Mouse (Mus musculus): ENCODE data around the gene Ttc25. TPM values are rescaled to one million over a fixed set of nuclear protein-coding genes. Genes with fewer than 3 reads are reported as not detected.
"Not testable (repeated sequence)": the region's sequence is repeated elsewhere in the genome, so short reads cannot be mapped to it uniquely, and the experiment has no call there.

The Ttc25 gene
- polyA plus RNA-seq, 1 experiment from 2014 or later, result 1.9 TPM

- Histone ChIP-seq H3K4me3 (no peak overlapping the region), H3K4me1 (peaks cover 3% of the 10 kb centered on the region), H3K27me3 (ENCODE audit: low read depth, poor library complexity, severe bottlenecking) (no peaks in the 10 kb centered on the region), H3K27ac (replicated peaks) (no peak overlapping the region), H3K36me3 (peaks cover 100% of the 10 kb centered on the region), H3K9me3 (replicated peaks) (no peaks in the 10 kb centered on the region)
- WGBS, result 89% methylated on average over 7 of the region's 7 CpGs
- no peak for DNase-seq (ENCODE audit: low spot score)
These were observed 26.2 kb upstream of the Ttc25 start for GRCm38 (mm10) chr11:100519188-100519587.

GRCm38 (mm10) chr11:100520838-100521237 lies 24.6 kb upstream of the Ttc25 start:
- no peak for DNase-seq (ENCODE audit: low spot score)
- H3K27me3 ChIP-seq (ENCODE audit: low read depth, poor library complexity, severe bottlenecking), result no peaks in the 10 kb centered on the region
- whole genome bisulfite sequencing, result 89% methylated on average over 15 of the region's 15 CpGs
- H3K9me3 ChIP-seq (replicated peaks), result no peaks in the 10 kb centered on the region
- peaks cover 20% of the 10 kb centered on the region for H3K4me1 ChIP-seq
- no peak overlapping the region for H3K4me3 ChIP-seq
- peaks cover 97% of the 10 kb centered on the region for H3K36me3 ChIP-seq
- H3K27ac ChIP-seq (replicated peaks), result no peak overlapping the region

- H3K27ac ChIP-seq (replicated peaks), result no peak overlapping the region
- DNase-seq (ENCODE audit: low spot score), result no peak
- H3K27me3 ChIP-seq (ENCODE audit: low read depth, poor library complexity, severe bottlenecking), result 0 out of 2 replicates have a peak, but pooled peaks cover 7% of the 10 kb centered on the region
- no peaks in the 10 kb centered on the region for H3K9me3 ChIP-seq (replicated peaks)
- peaks cover 40% of the 10 kb centered on the region for H3K4me1 ChIP-seq
- 91% methylated on average over 5 of the region's 5 CpGs for WGBS
- peaks cover 62% of the 10 kb centered on the region for H3K36me3 ChIP-seq
- no peak overlapping the region; the same call in 1 of the 2 replicates for H3K4me3 ChIP-seq
These were observed 21.0 kb upstream of the Ttc25 start for GRCm38 (mm10) chr11:100524358-100524757.

- DNase-seq (ENCODE audit: low spot score), result no peak
- Histone ChIP-seq H3K9me3 (replicated peaks) (no peaks in the 10 kb centered on the region), H3K36me3 (peaks cover 54% of the 10 kb centered on the region), H3K27me3 (ENCODE audit: low read depth, poor library complexity, severe bottlenecking) (0 out of 2 replicates have a peak, but pooled peaks cover 7% of the 10 kb centered on the region), H3K4me1 (peaks cover 40% of the 10 kb centered on the region), H3K27ac (replicated peaks) (peak overlapping the region; percentile 98; the same call in 1 of the 2 replicates), H3K4me3 (peak overlapping the region; percentile 96)
- WGBS, result 68% methylated on average over 11 of the region's 11 CpGs
These were observed 20.3 kb upstream of the Ttc25 start for GRCm38 (mm10) chr11:100524987-100525630.

GRCm38 (mm10) chr11:100526052-100526816 lies 19.2 kb upstream of the Ttc25 start:
- Histone ChIP-seq H3K27ac (replicated peaks) (peak overlapping the region; percentile 98), H3K9me3 (replicated peaks) (no peaks in the 10 kb centered on the region), H3K36me3 (peaks cover 43% of the 10 kb centered on the region), H3K4me1 (peaks cover 40% of the 10 kb centered on the region), H3K27me3 (ENCODE audit: low read depth, poor library complexity, severe bottlenecking) (0 out of 2 replicates have a peak, but pooled peaks cover 7% of the 10 kb centered on the region), H3K4me3 (peak overlapping the region; percentile 96)
- WGBS, result 10% methylated on average over 15 of the region's 15 CpGs
- no peak for DNase-seq (ENCODE audit: low spot score)

- WGBS, result 0% methylated on average over 26 of the region's 26 CpGs
- H3K4me1 ChIP-seq, result peaks cover 40% of the 10 kb centered on the region
- peak; percentile 76 for DNase-seq (ENCODE audit: low spot score)
- peak overlapping the region; percentile 98 for H3K27ac ChIP-seq (replicated peaks)
- H3K27me3 ChIP-seq (ENCODE audit: low read depth, poor library complexity, severe bottlenecking), result peaks cover 11% of the 10 kb centered on the region
- H3K9me3 ChIP-seq (replicated peaks), result no peaks in the 10 kb centered on the region
- peak overlapping the region; percentile 96 for H3K4me3 ChIP-seq
- H3K36me3 ChIP-seq, result peaks cover 35% of the 10 kb centered on the region
These were observed 18.3 kb upstream of the Ttc25 start for GRCm38 (mm10) chr11:100527066-100527457.

GRCm38 (mm10) chr11:100527458-100528374 lies 17.7 kb upstream of the Ttc25 start, which contains the start of gene Acly:
Acly (minus strand) TSS chr11:100528000.
- Histone ChIP-seq H3K4me1 (peaks cover 40% of the 10 kb centered on the region), H3K27me3 (ENCODE audit: low read depth, poor library complexity, severe bottlenecking) (peaks cover 17% of the 10 kb centered on the region), H3K27ac (replicated peaks) (peak within 1 kb of the TSS; percentile 98), H3K36me3 (peaks cover 28% of the 10 kb centered on the region), H3K9me3 (replicated peaks) (no peaks in the 10 kb centered on the region), H3K4me3 (peak within 1 kb of the TSS; percentile 96)
- peak; percentile 100 for DNase-seq (ENCODE audit: low spot score)
- under 1% methylated on average over 54 of the region's 54 CpGs for WGBS

- 20% methylated on average over 19 of the region's 19 CpGs for WGBS
- no peaks in the 10 kb centered on the region for H3K9me3 ChIP-seq (replicated peaks)
- H3K27ac ChIP-seq (replicated peaks), result peak overlapping the region; percentile 98
- peaks cover 22% of the 10 kb centered on the region for H3K27me3 ChIP-seq (ENCODE audit: low read depth, poor library complexity, severe bottlenecking)
- DNase-seq (ENCODE audit: low spot score), result no peak
- peaks cover 20% of the 10 kb centered on the region for H3K36me3 ChIP-seq
- H3K4me3 ChIP-seq, result peak overlapping the region; percentile 96
- peaks cover 41% of the 10 kb centered on the region for H3K4me1 ChIP-seq
These were observed 16.8 kb upstream of the Ttc25 start for GRCm38 (mm10) chr11:100528375-100529165.

GRCm38 (mm10) chr11:100533871-100534270 lies 11.5 kb upstream of the Ttc25 start:
- Histone ChIP-seq H3K4me1 (peaks cover 8% of the 10 kb centered on the region), H3K4me3 (no peak overlapping the region), H3K27ac (replicated peaks) (no peak overlapping the region), H3K36me3 (no peaks in the 10 kb centered on the region), H3K9me3 (replicated peaks) (no peaks in the 10 kb centered on the region), H3K27me3 (ENCODE audit: low read depth, poor library complexity, severe bottlenecking) (peaks cover 41% of the 10 kb centered on the region)
- DNase-seq (ENCODE audit: low spot score), result no peak
- WGBS, result 30% methylated on average over 6 of the region's 6 CpGs

GRCm38 (mm10) chr11:100534411-100534810 lies 11.0 kb upstream of the Ttc25 start:
- 77% methylated on average over 2 of the region's 2 CpGs for WGBS
- not testable (repeated sequence) for H3K36me3 ChIP-seq; H3K9me3 ChIP-seq (replicated peaks); H3K4me1 ChIP-seq; DNase-seq (ENCODE audit: low spot score); H3K27ac ChIP-seq (replicated peaks); H3K4me3 ChIP-seq
- peaks cover 36% of the 10 kb centered on the region for H3K27me3 ChIP-seq (ENCODE audit: low read depth, poor library complexity, severe bottlenecking)

GRCm38 (mm10) chr11:100534821-100535220 lies 10.6 kb upstream of the Ttc25 start:
- DNase-seq (ENCODE audit: low spot score); H3K27ac ChIP-seq (replicated peaks); H3K9me3 ChIP-seq (replicated peaks); H3K4me3 ChIP-seq; H3K36me3 ChIP-seq; H3K4me1 ChIP-seq: not testable (repeated sequence)
- WGBS, result 88% methylated on average over 6 of the region's 6 CpGs
- peaks cover 36% of the 10 kb centered on the region for H3K27me3 ChIP-seq (ENCODE audit: low read depth, poor library complexity, severe bottlenecking)

- no peak for DNase-seq (ENCODE audit: low spot score)
- H3K27me3 ChIP-seq (ENCODE audit: low read depth, poor library complexity, severe bottlenecking), result peaks cover 36% of the 10 kb centered on the region
These were observed 9.4 kb upstream of the Ttc25 start for GRCm38 (mm10) chr11:100535996-100536395.

More at GRCm38 (mm10) chr11:100535996-100536395, 9.4 kb upstream of the Ttc25 start:
- Histone ChIP-seq H3K4me3 (no peak overlapping the region), H3K27ac (replicated peaks) (no peak overlapping the region), H3K36me3 (no peaks in the 10 kb centered on the region), H3K9me3 (replicated peaks) (no peaks in the 10 kb centered on the region), H3K4me1 (peaks cover 8% of the 10 kb centered on the region)
- WGBS, result 83% methylated on average over 1 of the region's 1 CpGs

All from midbrain, embryonic 10.5 days (tissue).